Mouse (Mus musculus) erythroblast, adult 5-6 weeks (primary cell): Measurements from ENCODE around the gene Erc1. TPM values are rescaled to one million over a fixed set of nuclear protein-coding genes. Genes with fewer than 3 reads are reported as not detected.

Experiments used
- ATAC-seq: replicated peaks from 2 replicates; pipeline ENCODE4 v1.8.0; 2016; ENCODE audit warnings: moderate number of reproducible peaks, mild to moderate bottlenecking, moderate TSS enrichment, inconsistent platforms; ENCODE audit not compliant: poor library complexity, low FRiP score, severe bottlenecking
- total RNA-seq, 2 experiments: library from RNA; stranded (forward) in 1 of 2; stranded (reverse) in 1 of 2; fragments of 150-400 nt in 1 of 2; fragments of 200-764, 138-1000 nt in 1 of 2; gene quantifications; 2 replicates each; pipeline versions ENCODE4 v1.2.3 to v1.2.4; 2015 to 2017; ENCODE audit warnings: low replicate concordance in 2 of 2

The Erc1 gene
- total RNA-seq, 2 experiments from 2014 or later: 2.5 to 10.0 TPM

DNA sequence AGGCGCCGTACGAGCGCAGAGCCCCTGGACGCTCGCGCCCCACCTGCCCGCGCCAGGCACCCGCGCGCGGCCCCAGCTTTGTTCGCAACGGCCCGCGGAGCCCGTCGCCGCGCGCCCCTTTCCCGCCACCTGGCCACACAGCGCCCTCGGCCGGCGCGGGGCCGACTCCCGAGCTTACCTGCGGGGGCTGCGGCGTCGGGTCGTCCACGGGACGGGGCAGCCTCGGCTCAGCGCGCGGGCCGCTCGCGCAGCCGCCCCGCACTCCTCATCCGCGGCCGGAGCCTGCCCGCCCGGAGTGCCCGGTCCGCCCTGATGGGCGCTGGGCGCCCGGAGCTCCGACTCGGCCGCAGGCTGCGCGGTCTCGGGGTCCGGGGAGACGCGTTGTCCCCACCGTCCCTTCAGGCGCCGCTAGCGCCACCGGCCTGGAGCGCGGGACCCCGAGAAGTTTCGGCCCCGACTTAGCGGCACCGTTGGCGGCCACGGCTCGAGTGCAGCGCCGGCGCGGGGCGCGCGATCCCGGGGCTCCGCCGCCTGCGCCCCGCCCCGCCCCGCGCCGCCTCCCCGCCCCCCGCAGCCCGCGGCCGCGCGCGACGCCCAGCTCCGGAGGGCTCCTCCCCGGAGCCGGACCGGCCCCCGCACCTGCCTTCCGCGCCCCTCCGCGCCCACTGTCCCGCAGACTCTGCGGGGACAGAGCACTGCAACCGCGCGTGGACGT, 304.0 kb downstream of the Erc1 start, which contains the start of gene Wnt5b:
Wnt5b (minus strand) TSS at position 545 of the 715 bp plus-strand sequence.
- ATAC-seq: no peak

GRCm38 (mm10) chr6:119543456-119543802, 304.5 kb downstream of the Erc1 start:
- ATAC-seq: no peak

- no peak for ATAC-seq
Observed at GRCm38 (mm10) chr6:119535867-119536266, 312.1 kb downstream of the Erc1 start.

DNA sequence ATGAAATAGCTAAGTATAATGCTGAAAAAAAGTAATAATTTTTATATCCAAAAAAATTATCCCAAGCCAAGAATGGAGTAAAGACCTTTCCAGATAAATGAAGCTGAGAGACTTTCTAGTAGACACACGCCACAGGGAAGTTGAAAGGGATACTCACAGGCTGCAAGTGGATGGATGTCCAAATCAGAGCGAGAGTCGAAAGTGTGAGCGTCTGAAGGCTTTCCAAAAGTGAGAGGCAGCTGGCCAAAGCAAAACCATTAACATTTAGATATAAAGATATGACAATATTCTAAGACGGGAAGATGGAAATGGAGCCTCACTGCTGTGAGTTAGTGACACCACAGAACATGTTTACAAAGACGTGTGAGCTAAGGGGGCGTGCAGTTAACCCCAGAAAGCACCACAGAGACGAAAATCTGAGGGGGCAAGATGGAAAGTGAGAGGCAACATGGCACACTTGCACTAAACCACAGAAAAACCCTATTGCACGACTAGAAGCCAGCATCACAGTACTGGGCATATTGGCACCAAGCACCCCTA, 314.7 kb downstream of the Erc1 start:
- ATAC-seq: no peak

GRCm38 (mm10) chr6:119529659-119530058, 318.3 kb downstream of the Erc1 start:
- no peak for ATAC-seq

- no peak for ATAC-seq
Observed at GRCm38 (mm10) chr6:119526498-119526897, 321.5 kb downstream of the Erc1 start.

DNA sequence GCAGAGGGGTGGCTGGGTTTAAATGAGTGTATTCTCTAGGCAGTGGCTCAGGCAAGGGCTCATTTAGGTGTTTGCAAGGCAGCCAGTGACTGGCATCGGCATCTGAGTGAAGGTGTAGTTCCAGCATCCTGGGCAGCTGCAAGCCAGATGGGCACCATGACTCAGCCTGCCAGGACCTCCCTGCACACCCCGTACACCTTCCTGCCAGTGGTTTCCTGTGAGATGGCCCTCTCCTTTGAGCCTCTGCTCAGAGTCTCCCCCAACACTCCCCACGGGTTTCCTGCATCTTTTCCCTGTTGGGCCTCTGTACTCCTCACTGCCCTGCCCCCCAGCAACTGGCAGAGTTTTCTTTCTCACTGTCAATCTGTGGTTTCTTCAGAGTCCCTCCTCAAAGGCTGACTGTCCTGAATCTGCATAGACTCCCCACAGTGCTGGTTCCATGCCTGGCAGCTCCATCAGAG, 326.0 kb downstream of the Erc1 start:
- ATAC-seq: no peak

- no peak for ATAC-seq
Observed at GRCm38 (mm10) chr6:119521482-119521900, 326.5 kb downstream of the Erc1 start.

Other genes starting within 250 kb of the Erc1 start
- gene Rad52, start 54.5 kb upstream of the Erc1 start, total RNA-seq (2015; ENCODE audit: low replicate concordance): 9.6 and 16.9 TPM in 2 replicates
- 14.1 and 26.9 TPM in 2 replicates for gene Rad52, start 54.5 kb upstream of the Erc1 start, total RNA-seq (2017; ENCODE audit: low replicate concordance)
- gene Wnk1, start 190.5 kb upstream of the Erc1 start, total RNA-seq (2015; ENCODE audit: low replicate concordance): 1,533 and 1,561 TPM in 2 replicates
- gene Wnk1, start 190.5 kb upstream of the Erc1 start, total RNA-seq (2017; ENCODE audit: low replicate concordance): 1,721 and 1,769 TPM in 2 replicates
- gene Ninj2, start 245.2 kb upstream of the Erc1 start, total RNA-seq (2015; ENCODE audit: low replicate concordance): 6.7 and 8.1 TPM in 2 replicates
- not detected in 2 replicates for gene Ninj2, start 245.2 kb upstream of the Erc1 start, total RNA-seq (2017; ENCODE audit: low replicate concordance)